Mouse (Mus musculus): ENCODE measurements around the gene Wdr83os.
A peak's percentile ranks its signal among the peaks of the same experiment; 100 is the strongest.

The Wdr83os gene

DNA sequence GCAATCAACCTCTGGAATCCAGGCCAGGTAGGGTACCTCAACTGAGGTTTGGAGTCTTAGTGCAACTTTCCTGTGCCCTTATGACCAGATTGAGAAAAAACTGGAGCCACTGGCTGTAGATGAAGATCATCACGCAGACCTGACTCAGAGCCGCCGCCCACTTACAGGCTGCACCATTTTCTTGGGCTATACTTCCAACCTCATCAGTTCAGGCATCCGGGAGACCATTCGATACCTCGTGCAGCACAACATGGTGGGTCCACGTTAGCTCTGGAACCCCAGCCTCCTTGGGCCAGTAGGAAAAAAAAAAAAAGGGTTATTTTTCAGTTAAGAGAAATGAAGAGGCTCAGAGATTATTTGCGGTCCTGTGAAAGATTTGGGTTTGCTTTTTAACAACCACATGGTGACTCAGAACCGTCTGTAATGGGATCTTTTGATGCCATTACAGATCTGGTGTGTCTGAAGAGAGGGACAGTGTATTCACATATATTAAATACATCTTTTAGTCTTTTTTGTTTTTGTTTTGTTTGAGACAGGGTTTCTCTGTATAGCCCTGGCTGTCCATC is 8.1 kb upstream of the Wdr83os start:
- no peak for DNase-seq (ENCODE audit: low read depth)

DNA sequence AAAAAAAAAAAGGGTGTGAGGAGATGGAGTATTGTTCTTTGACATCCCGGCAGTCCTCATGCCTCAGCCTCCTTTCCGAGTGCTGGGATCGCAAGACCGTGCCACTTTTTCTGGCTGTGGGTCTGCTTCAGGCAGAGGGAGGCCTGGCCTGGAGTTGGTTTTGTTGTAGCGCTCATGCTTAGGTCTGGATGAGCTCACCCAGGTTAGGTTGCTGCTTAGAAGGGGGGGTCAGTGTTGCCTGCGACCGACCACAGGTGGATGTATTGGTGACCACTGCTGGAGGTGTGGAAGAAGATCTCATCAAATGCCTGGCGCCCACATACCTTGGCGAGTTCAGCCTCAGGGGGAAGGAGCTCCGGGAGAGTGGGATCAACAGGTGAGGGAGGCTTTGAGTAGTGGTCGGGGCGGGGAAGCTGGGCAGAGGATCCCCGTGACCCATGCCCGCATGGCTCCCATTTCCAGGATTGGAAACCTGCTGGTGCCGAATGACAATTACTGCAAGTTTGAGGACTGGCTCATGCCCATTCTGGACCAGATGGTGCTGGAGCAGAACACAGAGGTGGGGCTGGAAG is 7.4 kb upstream of the Wdr83os start:
- no peak for DNase-seq (ENCODE audit: low read depth)

DNA sequence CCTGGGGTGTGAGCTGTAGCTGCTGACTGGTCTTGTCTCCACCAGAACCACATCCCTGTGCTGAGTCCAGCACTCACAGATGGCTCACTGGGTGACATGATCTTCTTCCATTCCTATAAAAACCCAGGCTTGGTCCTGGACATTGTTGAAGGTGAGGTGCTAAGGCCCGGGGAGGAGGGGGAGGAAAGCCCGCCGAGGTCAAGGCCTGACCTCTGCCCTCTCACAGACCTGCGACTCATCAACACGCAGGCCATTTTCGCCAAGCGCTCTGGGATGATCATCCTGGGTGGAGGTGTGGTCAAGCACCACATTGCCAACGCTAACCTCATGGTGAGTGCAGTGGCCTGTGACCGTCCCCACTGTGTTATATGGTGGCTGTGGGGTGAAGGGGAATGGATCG is 6.4 kb upstream of the Wdr83os start:
- no peak for DNase-seq (ENCODE audit: low read depth)

DNA sequence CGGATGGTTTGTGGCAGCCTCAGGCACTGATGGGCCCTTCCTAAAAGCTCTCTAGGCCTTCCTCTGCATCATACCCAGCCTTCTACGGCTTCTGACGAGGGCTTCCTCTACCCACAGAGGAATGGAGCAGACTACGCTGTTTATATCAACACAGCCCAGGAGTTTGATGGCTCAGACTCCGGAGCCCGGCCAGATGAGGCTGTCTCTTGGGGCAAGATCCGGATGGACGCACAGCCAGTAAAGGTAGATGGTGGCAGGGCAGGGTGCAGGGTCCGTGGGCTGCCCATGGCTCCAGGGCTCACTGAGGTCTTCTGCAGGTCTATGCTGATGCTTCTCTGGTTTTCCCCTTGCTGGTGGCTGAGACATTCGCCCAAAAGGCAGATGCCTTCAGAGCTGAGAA is 5.9 kb upstream of the Wdr83os start:
- no peak for DNase-seq (ENCODE audit: low read depth)

DNA sequence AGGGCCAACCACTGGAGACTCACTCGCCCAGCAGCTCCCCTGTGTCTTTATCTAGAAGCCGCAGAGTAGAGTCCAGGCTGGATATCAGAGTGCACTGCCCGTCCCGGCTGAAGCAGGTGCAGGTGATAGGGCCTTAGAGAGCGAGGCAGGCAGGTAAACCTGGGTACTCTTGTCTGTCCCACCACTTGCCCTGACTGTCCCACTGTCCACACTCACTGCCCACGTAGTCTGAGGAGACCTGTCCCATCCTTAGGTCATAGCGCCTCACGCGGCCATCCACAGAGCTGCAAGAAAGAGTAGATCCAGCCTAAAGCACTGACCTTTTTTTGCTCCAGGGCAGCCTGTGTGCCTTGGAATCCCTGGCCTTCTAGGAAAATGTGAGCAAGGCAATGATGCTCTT is 4.5 kb upstream of the Wdr83os start:
- DNase-seq (ENCODE audit: low read depth), result no peak

DNA sequence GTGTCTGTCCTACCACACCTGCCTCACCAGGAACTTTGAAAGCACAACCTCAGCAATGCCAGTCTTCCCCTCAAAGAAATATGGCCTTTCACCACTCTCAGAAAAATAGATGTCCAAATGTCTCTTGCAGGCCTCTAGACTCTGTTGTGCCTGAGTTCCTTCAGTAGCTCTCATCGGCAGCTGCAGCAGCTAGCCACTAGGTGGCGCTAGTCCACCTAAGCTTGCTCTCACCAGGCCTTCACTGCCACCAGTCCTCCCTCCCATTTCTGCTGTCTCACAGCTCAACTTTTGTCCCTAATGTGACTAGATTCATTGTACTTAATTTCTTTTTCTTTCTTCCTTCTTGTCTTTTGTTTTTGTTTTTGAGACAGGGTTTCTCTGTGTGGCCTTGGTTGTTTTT is 3.5 kb upstream of the Wdr83os start:
- DNase-seq (ENCODE audit: low read depth), result peak; percentile 90

DNA sequence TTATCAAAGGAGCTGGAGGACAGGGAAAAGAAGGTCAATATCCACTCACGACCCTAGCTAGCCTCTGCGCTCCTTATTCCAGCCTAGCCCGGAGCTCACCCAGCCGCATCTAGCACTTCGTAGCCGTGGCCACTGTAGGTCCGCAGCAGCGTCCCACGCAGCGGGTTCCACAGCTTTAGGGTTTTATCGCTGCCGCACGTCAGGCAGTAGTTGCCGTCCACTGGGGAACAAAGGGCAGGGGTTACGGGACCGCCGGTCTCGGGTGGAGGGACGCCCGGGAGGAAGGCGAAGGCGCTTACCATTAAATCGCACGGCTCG is 367 bp upstream of the Wdr83os start:
- no peak for DNase-seq (ENCODE audit: low read depth)

DNA sequence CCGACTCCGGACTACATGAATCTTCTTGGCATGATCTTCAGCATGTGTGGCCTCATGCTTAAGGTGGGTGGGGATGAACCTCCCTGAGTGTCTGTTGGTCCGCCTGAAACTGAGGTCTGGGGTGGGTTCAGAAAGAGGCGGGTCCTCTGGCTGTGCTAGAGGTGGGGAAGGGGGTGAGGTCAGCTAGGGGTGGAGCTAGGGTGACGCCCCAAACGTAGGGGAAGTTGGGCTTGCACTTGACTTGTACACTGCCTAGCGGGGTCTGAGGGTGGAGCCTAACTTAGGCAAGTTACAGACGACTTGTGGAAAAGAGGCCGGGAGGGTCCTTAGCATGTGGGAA is 646 bp downstream of the Wdr83os start, which contains the start of gene Wdr83:
TSS of gene Wdr83 (minus strand) at position 91 of the 340 bp plus-strand sequence.
- DNase-seq (ENCODE audit: low read depth), result peak; percentile 83

DNA sequence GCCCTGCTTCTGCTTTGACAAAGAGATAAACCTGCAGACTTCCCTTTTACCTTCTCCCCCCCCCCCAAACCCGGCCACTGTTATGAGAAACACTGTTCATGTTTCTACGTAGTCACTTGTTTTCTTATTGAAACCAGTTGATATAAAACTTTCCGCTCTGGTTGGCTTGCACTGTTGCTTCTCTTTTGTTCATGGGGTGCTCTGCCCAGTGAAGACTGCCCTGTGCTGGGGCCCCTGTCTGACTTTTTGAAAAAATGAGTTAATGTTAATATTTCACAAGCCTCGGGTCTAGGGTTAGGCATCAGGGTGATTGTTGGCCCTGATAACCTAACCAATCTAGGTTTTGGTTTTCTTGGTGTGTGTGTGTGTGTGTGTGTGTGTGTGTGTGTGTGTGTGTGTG is 1.6 kb downstream of the Wdr83os start:
- DNase-seq (ENCODE audit: low read depth), result peak; percentile 45

DNA sequence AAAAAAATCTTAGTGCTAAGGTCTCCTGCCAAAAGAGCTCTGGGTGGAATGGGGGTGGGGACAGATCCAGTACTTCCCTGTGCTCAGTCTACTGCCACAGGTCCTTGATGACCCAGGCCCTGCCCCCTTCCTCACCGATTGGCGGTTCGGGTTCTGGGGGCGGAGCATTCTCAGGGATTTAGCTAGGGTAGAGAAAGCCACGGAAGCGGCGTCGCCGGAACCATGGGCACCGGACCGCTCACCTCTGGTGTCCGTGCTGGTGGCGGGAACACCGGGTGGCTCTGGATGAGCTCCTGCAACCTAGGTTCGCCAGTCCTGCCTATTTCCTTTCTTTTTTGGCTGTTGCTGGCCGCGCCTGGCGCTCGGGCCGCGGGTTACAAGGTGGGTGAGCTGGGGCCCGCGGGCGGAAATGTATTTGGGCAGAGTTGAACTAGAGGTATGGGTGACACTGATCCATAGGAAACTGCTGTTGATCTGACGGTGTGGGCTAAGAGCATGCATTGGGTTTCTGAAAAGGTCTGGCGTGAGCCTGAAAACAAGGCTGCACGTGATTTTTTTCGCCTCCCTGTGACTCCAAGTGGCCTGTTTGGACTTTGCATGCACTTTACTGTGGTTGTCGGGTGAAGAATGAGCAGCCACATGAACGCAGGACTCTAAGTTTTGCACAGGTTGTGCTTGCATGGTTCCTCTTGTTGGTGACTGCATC is 2.7 kb downstream of the Wdr83os start, which contains the start of gene Man2b1:
TSS of gene Man2b1 (plus strand) at position 163 of the 706 bp plus-strand sequence.
- DNase-seq (ENCODE audit: low read depth), result peak; percentile 96

DNA sequence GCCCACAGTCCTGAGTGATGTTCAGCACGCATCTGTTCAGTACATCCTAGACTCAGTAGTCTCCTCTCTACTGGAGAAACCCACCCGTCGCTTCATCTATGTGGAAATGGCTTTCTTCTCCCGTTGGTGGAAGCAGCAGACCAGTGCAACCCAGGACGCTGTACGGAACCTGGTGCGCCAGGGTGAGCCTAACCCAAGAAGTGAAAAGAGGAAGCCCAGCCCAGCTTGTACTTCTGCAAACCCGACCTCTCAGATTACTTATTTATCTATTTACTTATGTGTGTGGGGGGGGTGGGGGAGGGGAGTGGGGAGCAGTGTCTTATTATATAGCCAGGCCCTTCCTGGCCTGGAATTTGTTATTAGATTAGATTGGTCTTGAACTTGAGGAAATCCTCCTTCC is 4.1 kb downstream of the Wdr83os start:
- no peak for DNase-seq (ENCODE audit: low read depth)

DNA sequence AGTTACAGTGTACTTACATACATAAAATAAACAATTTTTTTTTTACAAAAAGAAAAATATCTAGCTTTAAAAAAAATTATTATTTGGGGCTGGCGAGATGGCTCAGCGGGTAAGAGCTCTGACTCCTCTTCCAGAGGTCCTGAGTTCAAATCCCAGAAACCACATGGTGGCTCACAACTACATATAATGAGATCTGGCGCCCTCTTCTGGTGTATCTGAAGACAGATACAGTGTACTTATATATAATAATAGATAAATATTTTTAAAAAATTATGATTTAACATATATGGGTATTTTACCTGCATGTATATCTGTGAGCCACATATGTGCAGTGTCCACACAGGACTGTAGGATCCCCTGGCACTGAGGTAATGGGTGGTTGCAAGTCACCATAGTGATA is 5.7 kb downstream of the Wdr83os start:
- peak; percentile 67 for DNase-seq (ENCODE audit: low read depth)

DNA sequence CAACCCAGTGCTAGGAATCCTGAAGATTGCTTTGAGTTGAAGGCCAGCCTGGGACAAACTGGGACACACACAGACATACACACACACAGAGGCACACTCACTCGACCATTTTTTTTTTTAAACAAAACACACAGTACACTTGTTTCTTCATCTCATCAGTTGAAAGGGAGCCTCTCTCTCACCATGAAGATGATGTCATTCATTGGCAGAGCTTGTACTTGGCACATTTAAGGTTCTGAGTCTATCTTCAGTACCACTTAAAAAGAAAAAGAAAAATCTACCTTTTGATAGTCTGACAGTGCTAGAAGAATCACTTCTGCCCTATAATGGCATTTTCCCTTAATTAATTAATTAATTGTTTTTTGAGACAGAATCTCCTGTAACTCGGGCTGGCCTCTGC is 8.2 kb downstream of the Wdr83os start:
- DNase-seq (ENCODE audit: low read depth), result no peak

DNA sequence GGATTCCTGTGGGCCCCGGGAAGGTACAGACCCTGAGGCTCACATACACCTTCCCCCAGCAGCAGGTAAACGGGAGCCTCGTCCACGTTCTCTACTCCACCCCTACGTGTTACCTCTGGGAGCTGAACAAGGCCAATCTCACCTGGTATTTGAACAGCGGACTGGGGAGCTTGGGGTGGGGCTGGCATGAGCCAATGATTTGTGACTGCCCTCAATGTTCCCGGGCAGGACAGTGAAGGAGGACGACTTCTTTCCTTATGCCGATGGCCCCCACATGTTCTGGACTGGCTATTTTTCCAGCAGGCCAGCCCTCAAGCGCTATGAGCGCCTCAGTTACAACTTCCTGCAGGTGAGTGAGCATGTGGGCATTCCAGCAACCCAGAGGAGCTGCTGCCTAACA is 10.3 kb downstream of the Wdr83os start:
- no peak for DNase-seq (ENCODE audit: low read depth)

DNA sequence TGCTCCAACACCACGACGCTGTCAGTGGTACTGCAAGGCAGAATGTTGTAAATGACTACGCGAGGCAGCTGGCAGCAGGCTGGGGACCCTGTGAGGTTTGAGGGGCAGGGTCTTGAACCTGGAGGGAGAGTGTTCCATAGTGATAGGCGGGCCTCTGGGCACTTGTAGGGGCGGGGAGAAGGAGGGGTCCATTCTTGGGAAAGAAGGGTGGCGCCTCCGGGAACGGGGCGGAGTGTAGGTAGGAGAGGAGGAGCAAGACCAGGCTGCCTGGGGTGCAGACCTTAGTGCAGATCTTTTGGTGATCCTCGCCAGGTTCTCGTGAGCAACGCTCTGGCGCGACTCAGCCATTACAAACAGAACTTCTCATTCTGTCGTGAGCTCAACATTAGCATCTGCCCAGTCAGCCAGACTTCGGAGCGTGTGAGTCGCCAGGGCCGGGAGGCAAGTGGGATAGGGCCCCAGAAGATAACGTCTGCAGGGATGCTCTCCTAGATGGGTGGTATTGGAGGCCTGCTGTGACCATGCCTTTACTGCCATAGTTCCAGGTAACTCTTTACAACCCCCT is 11.1 kb downstream of the Wdr83os start:
- no peak for DNase-seq (ENCODE audit: low read depth)

DNA sequence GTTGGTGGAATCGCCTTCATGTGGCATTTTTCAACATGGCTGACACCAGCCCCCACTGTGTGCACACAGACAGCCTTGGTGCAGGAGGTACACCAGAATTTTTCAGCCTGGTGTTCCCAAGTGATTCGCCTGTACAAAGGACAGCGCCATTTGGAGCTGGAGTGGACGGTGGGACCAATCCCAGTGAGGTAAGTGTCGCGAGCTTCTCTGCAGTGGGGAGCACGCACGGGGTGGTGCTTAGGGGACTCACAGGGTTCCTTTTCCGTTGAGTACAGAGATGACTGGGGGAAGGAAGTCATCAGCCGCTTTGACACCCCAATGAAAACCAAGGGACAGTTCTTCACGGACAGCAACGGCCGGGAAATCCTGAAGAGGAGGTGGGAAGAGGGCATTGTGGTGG is 14.5 kb downstream of the Wdr83os start:
- DNase-seq (ENCODE audit: low read depth), result no peak

DNA sequence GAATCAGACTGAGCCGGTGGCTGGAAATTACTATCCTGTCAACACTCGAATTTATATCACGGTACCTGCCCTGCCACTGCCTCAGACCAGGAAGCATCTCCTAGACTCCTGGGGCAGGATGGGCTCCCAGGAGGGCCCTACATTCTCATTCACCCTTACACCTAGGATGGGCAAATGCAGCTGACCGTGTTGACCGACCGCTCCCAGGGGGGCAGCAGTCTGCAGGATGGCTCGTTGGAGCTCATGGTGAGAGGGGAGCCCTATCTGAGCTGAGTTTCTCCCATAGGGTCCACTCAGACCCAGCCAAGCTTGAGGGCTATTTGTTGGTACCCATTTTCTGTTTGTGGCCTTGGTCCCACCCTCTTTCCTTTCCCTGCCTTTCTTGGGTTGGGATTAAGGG is 15.0 kb downstream of the Wdr83os start:
- DNase-seq (ENCODE audit: low read depth), result no peak

DNA sequence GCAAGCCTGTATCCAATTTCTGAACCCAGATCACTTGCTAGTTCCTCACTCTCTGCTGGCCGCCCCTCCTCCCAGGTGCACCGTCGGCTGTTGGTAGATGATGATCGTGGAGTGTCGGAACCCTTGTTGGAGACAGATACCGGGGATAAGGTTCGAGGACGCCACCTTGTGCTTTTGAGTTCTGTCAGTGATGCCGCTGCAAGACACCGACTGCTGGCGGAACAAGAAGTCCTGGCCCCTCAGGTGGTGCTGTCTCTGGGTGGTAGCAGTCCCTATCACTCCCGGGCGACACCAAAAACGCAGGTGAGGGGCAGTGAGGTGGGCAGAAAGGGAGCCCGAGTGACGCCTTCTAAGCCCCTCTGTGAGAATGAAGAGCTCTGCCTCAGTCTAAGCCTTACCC is 15.7 kb downstream of the Wdr83os start:
- DNase-seq (ENCODE audit: low read depth), result no peak

DNA sequence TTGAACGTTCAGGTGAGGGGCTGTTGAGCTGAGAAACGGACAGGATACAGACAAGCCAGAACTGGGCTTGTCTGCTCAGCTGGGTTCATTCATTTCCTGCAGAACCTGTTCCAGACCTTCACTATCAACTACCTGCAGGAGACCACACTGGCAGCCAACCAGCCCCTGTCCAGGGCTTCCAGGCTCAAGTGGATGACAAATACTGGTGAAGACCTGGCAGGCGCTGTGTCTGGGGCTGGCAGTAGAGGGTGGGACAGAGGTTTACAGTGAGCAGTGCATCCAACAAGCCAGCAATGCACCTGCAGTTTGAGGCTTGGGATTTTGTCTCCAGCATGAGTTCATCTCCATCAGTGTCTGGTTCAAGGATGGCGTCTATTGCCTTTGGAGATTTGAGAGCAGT is 16.3 kb downstream of the Wdr83os start:
- no peak for DNase-seq (ENCODE audit: low read depth)

DNA sequence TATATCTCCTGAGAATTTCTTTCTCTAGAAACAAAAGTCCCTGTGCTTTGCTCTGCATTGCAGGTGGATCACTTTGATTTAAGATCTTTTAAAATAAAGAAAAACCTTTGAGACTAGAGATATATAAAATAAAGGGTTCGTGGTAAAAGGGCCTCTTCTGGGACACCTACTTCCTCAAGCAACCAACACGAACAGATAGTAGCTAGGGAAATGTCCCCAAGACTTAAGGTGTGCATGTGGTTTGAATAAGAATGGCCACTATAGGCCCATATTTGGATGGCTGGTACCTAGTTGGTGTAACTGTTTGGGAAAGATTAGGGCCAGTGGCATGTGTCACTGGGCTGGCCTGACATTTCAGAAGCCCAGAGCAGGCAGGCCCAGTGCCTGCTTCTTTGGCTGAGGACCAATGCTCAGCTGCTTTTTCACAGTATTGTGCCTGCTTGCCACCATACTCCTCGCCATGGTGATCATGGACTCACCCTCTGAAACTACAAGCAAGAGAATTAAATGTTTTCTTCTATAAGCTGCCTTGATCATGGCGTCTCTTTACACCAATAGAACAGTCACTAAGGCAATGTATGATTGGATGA is 19.6 kb downstream of the Wdr83os start:
- DNase-seq (ENCODE audit: low read depth), result no peak

DNA sequence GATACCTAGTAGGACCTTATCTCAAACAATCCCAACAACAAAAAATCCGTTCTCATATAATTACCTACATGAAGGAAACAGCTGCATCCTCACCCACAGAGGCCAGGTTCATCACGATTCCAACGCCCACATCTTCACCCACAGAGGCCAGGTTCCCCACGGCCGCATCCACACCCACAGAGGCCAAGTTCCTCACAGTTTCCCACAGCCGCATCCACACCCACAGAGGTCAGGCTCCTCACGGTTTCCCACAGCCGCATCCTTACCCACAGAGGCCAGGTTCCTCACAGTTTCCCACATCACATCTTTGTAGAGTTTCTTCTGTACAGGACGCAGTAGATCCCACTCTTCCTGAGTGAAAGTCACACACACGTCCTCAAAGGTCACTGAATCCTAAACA is 32.7 kb downstream of the Wdr83os start:
- no peak for DNase-seq (ENCODE audit: low read depth)

DNA sequence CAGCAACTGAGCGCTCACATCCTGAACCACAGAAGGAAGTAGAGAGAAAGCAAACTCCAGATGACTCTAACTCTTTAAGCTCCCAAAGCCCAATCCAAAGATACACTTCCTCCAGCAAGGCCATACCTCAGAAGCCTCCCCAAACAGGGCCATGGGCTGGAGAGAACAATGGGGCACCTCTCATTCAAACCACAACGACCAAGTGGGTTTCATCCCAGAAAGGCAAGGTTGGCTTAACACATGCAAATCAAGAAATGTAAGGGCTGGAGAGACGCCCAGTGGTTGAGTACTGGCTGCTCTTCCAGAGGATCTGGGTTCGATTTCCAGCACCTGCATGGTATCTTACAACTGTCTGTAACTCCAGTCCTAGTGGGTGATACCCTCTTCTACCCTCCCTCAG is 35.0 kb downstream of the Wdr83os start:
- no peak for DNase-seq (ENCODE audit: low read depth)

DNA sequence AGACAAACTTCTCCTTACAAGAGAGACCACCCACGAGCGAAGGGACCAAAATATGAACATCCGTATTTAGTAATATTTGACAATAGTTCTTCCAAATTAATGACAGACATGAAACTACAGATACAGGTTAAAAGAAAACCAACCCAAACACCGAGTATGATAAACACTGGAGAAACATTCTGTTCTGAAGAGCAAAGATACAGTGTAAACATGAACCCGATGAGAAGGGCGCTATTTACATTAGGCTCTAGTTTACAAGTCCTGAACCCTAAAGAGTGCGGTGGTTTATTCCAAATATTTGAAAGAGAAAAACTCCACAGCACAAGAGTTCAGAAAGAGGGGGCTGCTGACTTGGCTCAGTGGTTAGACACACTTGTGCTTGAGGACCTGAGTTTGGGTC is 36.4 kb downstream of the Wdr83os start:
- DNase-seq (ENCODE audit: low read depth), result no peak

Data from induced T-regulatory cell, adult 2 months (primary cell).